Mouse (Mus musculus) lung, postnatal 25 days (tissue): ENCODE measurements around the gene Tmem266.

Experiments
- DNase-seq: peaks from one replicate; pipeline ENCODE4 v3.0.0; 2022; ENCODE audit warnings: low spot score

Gene Tmem266

GRCm38 (mm10) chr9:55451426-55451825, 124.7 kb downstream of the Tmem266 start:
- no peak for DNase-seq

GRCm38 (mm10) chr9:55452906-55453305, 126.2 kb downstream of the Tmem266 start:
- DNase-seq: no peak

GRCm38 (mm10) chr9:55453366-55453765, 126.7 kb downstream of the Tmem266 start:
- no peak for DNase-seq

GRCm38 (mm10) chr9:55468397-55468796, 141.7 kb downstream of the Tmem266 start:
- peak; percentile 4 for DNase-seq

GRCm38 (mm10) chr9:55476084-55476483, 149.4 kb downstream of the Tmem266 start:
- DNase-seq: no peak

- DNase-seq: no peak
Observed at GRCm38 (mm10) chr9:55478699-55479098, 152.0 kb downstream of the Tmem266 start.

GRCm38 (mm10) chr9:55482116-55482515, 155.4 kb downstream of the Tmem266 start:
- DNase-seq: no peak
